Mouse (Mus musculus): ENCODE data around the gene Myo7a.

GRCm38 (mm10) chr7:98153892-98154291 is 34.6 kb upstream of the Myo7a start:
- TF ChIP-seq POLR2A (IDR thresholded peaks at IDR 0.05; ENCODE audit: low read depth, low read length) = no peak
- TF ChIP-seq CTCF (IDR thresholded peaks at IDR 0.05; ENCODE audit: extremely low read depth, insufficient read length, insufficient replicate concordance, low read depth, low read length) = no peak
